Mouse (Mus musculus): ENCODE measurements around the gene Usp49. TPM values are rescaled to one million over a fixed set of nuclear protein-coding genes. Genes with fewer than 3 reads are reported as not detected.

Gene Usp49
- polyA plus RNA-seq, 2 experiments = 2.9 to 6.6 TPM

- no peak overlapping the region for H3K9ac ChIP-seq (replicated peaks)
- H3K4me2 ChIP-seq (ENCODE audit: low read depth) = no peak overlapping the region
- H3K9me3 ChIP-seq (ENCODE audit: control insufficient read depth, low read length) = no peaks in the 10 kb centered on the region
- H3K36me3 ChIP-seq (replicated peaks; ENCODE audit: control insufficient read depth, insufficient read depth, low read depth) = no peaks in the 10 kb centered on the region
- TF ChIP-seq EP300 (IDR thresholded peaks at IDR 0.05; ENCODE audit: low read depth) = no peak
- TF ChIP-seq CTCF (IDR thresholded peaks at IDR 0.05; ENCODE audit: low read depth) = no peak
- H3K27ac ChIP-seq = no peak overlapping the region
- 0 out of 4 replicates have a peak, but pooled peaks cover 0 to 4% of the 10 kb centered on the region in 2 experiments for H3K4me1 ChIP-seq (replicated peaks; ENCODE audit: control insufficient read depth in 2 of 2, insufficient read depth in 2 of 2, low read length in 1 of 2)
- WGBS (ENCODE audit: insufficient replicate concordance) = 15% methylated on average over 3 of the region's 3 CpGs
- DNase-seq (ENCODE audit: low read depth in 3 of 3, low spot score in 3 of 3) = no peak
- no peaks in the 10 kb centered on the region for H3K27me3 ChIP-seq (ENCODE audit: control insufficient read depth, insufficient read depth, low read length)
- no peak for ATAC-seq (ENCODE audit: insufficient read depth)
- no peak overlapping the region for H3K4me3 ChIP-seq (ENCODE audit: insufficient read depth in 1 of 2, low read depth in 2 of 2, low read length in 2 of 2)
These were observed 79.5 kb downstream of the Usp49 start for GRCm38 (mm10) chr17:47710036-47710435.

GRCm38 (mm10) chr17:47711883-47712282 is 81.4 kb downstream of the Usp49 start:
- TF ChIP-seq CTCF (IDR thresholded peaks at IDR 0.05; ENCODE audit: low read depth) (no peak), EP300 (IDR thresholded peaks at IDR 0.05; ENCODE audit: low read depth) (no peak)
- H3K9me3 ChIP-seq (ENCODE audit: control insufficient read depth, low read length) = no peaks in the 10 kb centered on the region
- H3K27ac ChIP-seq = no peak overlapping the region
- ATAC-seq (ENCODE audit: insufficient read depth) = no peak
- H3K4me1 ChIP-seq (replicated peaks; ENCODE audit: control insufficient read depth in 2 of 2, insufficient read depth in 2 of 2, low read length in 1 of 2) = 0 out of 4 replicates have a peak, but pooled peaks cover 0 to 4% of the 10 kb centered on the region in 2 experiments
- H3K27me3 ChIP-seq (ENCODE audit: control insufficient read depth, insufficient read depth, low read length) = no peaks in the 10 kb centered on the region
- no peak for DNase-seq (ENCODE audit: low read depth in 3 of 3, low spot score in 3 of 3)
- no peak overlapping the region for H3K4me3 ChIP-seq (ENCODE audit: insufficient read depth in 1 of 2, low read depth in 2 of 2, low read length in 2 of 2)
- H3K36me3 ChIP-seq (replicated peaks; ENCODE audit: control insufficient read depth, insufficient read depth, low read depth) = no peaks in the 10 kb centered on the region
- no peak overlapping the region for H3K4me2 ChIP-seq (ENCODE audit: low read depth)
- WGBS (ENCODE audit: insufficient replicate concordance) = 35% methylated on average over 6 of the region's 6 CpGs
- no peak overlapping the region for H3K9ac ChIP-seq (replicated peaks)

DNA sequence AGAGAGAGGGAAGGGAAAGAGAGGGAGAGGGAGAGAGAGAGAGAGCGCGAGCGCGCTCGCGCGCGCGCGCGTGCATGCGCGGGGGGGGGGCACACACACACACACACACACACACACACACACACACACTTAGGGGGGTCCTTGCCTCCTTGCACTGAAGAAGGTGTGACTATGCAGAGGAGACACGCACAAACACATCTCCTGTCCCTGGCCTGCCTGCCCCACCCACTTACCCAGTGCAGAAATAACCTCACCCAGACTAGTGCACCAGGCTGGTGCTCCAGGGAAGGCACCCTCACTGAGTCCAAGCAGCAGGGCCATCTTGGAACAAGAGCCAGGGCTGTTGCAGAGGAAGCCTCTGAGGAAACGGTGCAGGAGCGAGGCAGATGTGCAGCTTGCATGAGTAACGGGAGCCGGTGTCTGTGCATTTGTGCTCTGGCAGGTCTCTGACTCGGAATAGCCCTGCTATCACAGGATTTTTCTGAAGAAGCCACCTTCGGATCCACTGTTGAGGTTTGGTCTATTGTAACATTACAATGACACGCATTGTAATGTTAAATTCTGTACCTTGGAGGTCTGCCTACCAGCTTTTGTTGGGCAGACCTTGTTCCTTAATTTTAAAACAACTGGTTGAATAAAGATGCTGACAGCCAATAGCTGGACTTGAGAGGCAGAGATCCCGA is 82.5 kb downstream of the Usp49 start:
- Histone ChIP-seq H3K36me3 (replicated peaks; ENCODE audit: control insufficient read depth, insufficient read depth, low read depth) (no peaks in the 10 kb centered on the region), H3K4me3 (ENCODE audit: insufficient read depth in 1 of 2, low read depth in 2 of 2, low read length in 2 of 2) (no peak overlapping the region), H3K9me3 (ENCODE audit: control insufficient read depth, low read length) (no peaks in the 10 kb centered on the region), H3K27me3 (ENCODE audit: control insufficient read depth, insufficient read depth, low read length) (no peaks in the 10 kb centered on the region), H3K27ac (no peak overlapping the region), H3K4me2 (ENCODE audit: low read depth) (no peak overlapping the region), H3K9ac (replicated peaks) (no peak overlapping the region), H3K4me1 (replicated peaks; ENCODE audit: control insufficient read depth in 2 of 2, insufficient read depth in 2 of 2, low read length in 1 of 2) (0 out of 4 replicates have a peak, but pooled peaks cover 0 to 4% of the 10 kb centered on the region in 2 experiments)
- TF ChIP-seq EP300 (IDR thresholded peaks at IDR 0.05; ENCODE audit: low read depth) = no peak
- no peak for TF ChIP-seq CTCF (IDR thresholded peaks at IDR 0.05; ENCODE audit: low read depth)
- 53% methylated on average over 22 of the region's 22 CpGs for WGBS (ENCODE audit: insufficient replicate concordance)
- ATAC-seq (ENCODE audit: insufficient read depth) (no peak), DNase-seq (ENCODE audit: low read depth in 3 of 3, low spot score in 3 of 3) (no peak)

DNA sequence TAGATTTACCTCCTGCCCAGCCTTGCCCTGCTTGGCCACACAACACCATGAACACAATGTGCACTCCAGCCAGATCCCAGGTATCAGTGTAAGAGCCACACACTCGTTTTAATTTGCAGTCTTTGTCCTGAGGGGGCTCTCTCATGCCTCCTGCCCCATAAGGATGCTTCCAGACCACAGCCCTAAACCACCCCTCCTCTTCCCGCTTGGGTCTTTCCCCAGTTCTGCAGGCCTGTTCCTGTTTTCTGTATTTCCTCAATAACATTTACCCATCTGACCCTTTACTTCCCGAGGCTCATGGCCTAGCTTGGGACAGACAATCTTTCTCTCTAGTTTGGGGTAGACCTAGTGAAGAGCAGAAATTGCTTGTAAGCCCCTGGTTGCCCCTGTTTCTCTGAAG is 84.5 kb downstream of the Usp49 start:
- no peaks in the 10 kb centered on the region for H3K27me3 ChIP-seq (ENCODE audit: control insufficient read depth, insufficient read depth, low read length)
- DNase-seq (ENCODE audit: low read depth in 3 of 3, low spot score in 3 of 3) (no peak), ATAC-seq (ENCODE audit: insufficient read depth) (no peak)
- no peak overlapping the region for H3K4me3 ChIP-seq (ENCODE audit: insufficient read depth in 1 of 2, low read depth in 2 of 2, low read length in 2 of 2)
- H3K9me3 ChIP-seq (ENCODE audit: control insufficient read depth, low read length) = no peaks in the 10 kb centered on the region
- TF ChIP-seq EP300 (IDR thresholded peaks at IDR 0.05; ENCODE audit: low read depth) (no peak), CTCF (IDR thresholded peaks at IDR 0.05; ENCODE audit: low read depth) (no peak)
- H3K27ac ChIP-seq = no peak overlapping the region
- WGBS (ENCODE audit: insufficient replicate concordance) = 13% methylated on average over 3 of the region's 3 CpGs
- no peak overlapping the region for H3K4me2 ChIP-seq (ENCODE audit: low read depth)
- H3K9ac ChIP-seq (replicated peaks) = no peak overlapping the region
- H3K4me1 ChIP-seq (replicated peaks; ENCODE audit: control insufficient read depth in 2 of 2, insufficient read depth in 2 of 2, low read length in 1 of 2) = 0 out of 4 replicates have a peak, but pooled peaks cover 0 to 2% of the 10 kb centered on the region in 2 experiments
- H3K36me3 ChIP-seq (replicated peaks; ENCODE audit: control insufficient read depth, insufficient read depth, low read depth) = no peaks in the 10 kb centered on the region

DNA sequence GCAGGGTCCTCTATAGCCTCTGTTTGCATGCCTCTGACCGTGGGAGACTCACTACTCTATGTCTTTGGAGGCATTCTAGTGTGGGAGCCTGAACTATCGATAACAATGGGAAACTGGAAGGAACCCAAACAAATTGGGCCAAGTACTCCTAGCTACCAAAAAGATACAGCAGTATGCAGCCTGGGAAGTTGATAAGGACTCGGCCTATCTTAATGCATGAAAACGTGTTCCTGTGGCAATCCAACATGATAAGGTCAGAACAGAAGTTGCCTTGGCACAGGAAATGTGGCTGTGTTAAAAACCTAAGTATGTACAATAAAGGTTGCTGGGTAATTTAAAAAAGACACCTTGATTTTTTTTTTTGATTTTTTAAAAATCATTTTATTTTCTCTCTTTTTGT is 90.7 kb downstream of the Usp49 start:
- TF ChIP-seq EP300 (IDR thresholded peaks at IDR 0.05; ENCODE audit: low read depth) (no peak), CTCF (IDR thresholded peaks at IDR 0.05; ENCODE audit: low read depth) (no peak)
- Histone ChIP-seq H3K9ac (replicated peaks) (no peak overlapping the region), H3K9me3 (ENCODE audit: control insufficient read depth, low read length) (no peaks in the 10 kb centered on the region), H3K4me3 (ENCODE audit: insufficient read depth in 1 of 2, low read depth in 2 of 2, low read length in 2 of 2) (no peak overlapping the region), H3K27ac (no peak overlapping the region), H3K36me3 (replicated peaks; ENCODE audit: control insufficient read depth, insufficient read depth, low read depth) (no peaks in the 10 kb centered on the region), H3K4me2 (ENCODE audit: low read depth) (no peak overlapping the region), H3K27me3 (ENCODE audit: control insufficient read depth, insufficient read depth, low read length) (no peaks in the 10 kb centered on the region), H3K4me1 (replicated peaks; ENCODE audit: control insufficient read depth in 2 of 2, insufficient read depth in 2 of 2, low read length in 1 of 2) (no peaks in the 10 kb centered on the region)
- no peak for DNase-seq (ENCODE audit: low read depth in 3 of 3, low spot score in 3 of 3)
- WGBS (ENCODE audit: insufficient replicate concordance) = 24% methylated on average over 4 of the region's 4 CpGs
- ATAC-seq (ENCODE audit: insufficient read depth) = no peak
